Mouse (Mus musculus): ENCODE data around the gene Glt1d1. TPM values are rescaled to one million over a fixed set of nuclear protein-coding genes. Genes with fewer than 3 reads are reported as not detected.

The Glt1d1 gene
- polyA plus RNA-seq, 1 experiment = 2.5 TPM

- Histone ChIP-seq H3K27ac (ENCODE audit: insufficient read depth, low read depth, low read length) (no peak overlapping the region), H3K4me3 (ENCODE audit: insufficient read depth, low read depth, low read length) (no peak overlapping the region), H3K27me3 (replicated peaks; ENCODE audit: control insufficient read depth, insufficient read depth, low read length) (no peaks in the 10 kb centered on the region), H3K36me3 (ENCODE audit: control insufficient read depth, insufficient read depth, low read length) (no peaks in the 10 kb centered on the region), H3K4me1 (ENCODE audit: control insufficient read depth, insufficient read depth, low read length) (no peaks in the 10 kb centered on the region)
- TF ChIP-seq POLR2A (IDR thresholded peaks at IDR 0.05; ENCODE audit: low read depth, low read length) (no peak), CTCF (conservative IDR thresholded peaks at IDR 0.05; ENCODE audit: insufficient read depth, insufficient read length, low read depth, low read length) (no peak)
- WGBS = 29% methylated on average over 20 of the region's 20 CpGs
- no peak for DNase-seq
Observed at GRCm38 (mm10) chr5:127751262-127751975, 119.4 kb downstream of the Glt1d1 start.

- Histone ChIP-seq H3K36me3 (ENCODE audit: control insufficient read depth, insufficient read depth, low read length) (no peaks in the 10 kb centered on the region), H3K4me3 (ENCODE audit: insufficient read depth, low read depth, low read length) (no peak overlapping the region), H3K27ac (ENCODE audit: insufficient read depth, low read depth, low read length) (no peak overlapping the region), H3K4me1 (ENCODE audit: control insufficient read depth, insufficient read depth, low read length) (no peaks in the 10 kb centered on the region), H3K27me3 (replicated peaks; ENCODE audit: control insufficient read depth, insufficient read depth, low read length) (no peaks in the 10 kb centered on the region)
- WGBS = 87% methylated on average over 4 of the region's 4 CpGs
- no peak for DNase-seq
- TF ChIP-seq POLR2A (IDR thresholded peaks at IDR 0.05; ENCODE audit: low read depth, low read length) (no peak), CTCF (conservative IDR thresholded peaks at IDR 0.05; ENCODE audit: insufficient read depth, insufficient read length, low read depth, low read length) (no peak)
Observed at GRCm38 (mm10) chr5:127755594-127755993, 123.5 kb downstream of the Glt1d1 start.

GRCm38 (mm10) chr5:127756011-127756410, 123.9 kb downstream of the Glt1d1 start:
- Histone ChIP-seq H3K4me1 (ENCODE audit: control insufficient read depth, insufficient read depth, low read length) (no peaks in the 10 kb centered on the region), H3K36me3 (ENCODE audit: control insufficient read depth, insufficient read depth, low read length) (no peaks in the 10 kb centered on the region), H3K4me3 (ENCODE audit: insufficient read depth, low read depth, low read length) (no peak overlapping the region), H3K27me3 (replicated peaks; ENCODE audit: control insufficient read depth, insufficient read depth, low read length) (no peaks in the 10 kb centered on the region), H3K27ac (ENCODE audit: insufficient read depth, low read depth, low read length) (no peak overlapping the region)
- no peak for DNase-seq
- TF ChIP-seq CTCF (conservative IDR thresholded peaks at IDR 0.05; ENCODE audit: insufficient read depth, insufficient read length, low read depth, low read length) = no peak
- TF ChIP-seq POLR2A (IDR thresholded peaks at IDR 0.05; ENCODE audit: low read depth, low read length) = no peak
- 85% methylated on average over 3 of the region's 3 CpGs for WGBS

GRCm38 (mm10) chr5:127756671-127757423, 124.8 kb downstream of the Glt1d1 start:
- TF ChIP-seq POLR2A (IDR thresholded peaks at IDR 0.05; ENCODE audit: low read depth, low read length) (no peak), CTCF (conservative IDR thresholded peaks at IDR 0.05; ENCODE audit: insufficient read depth, insufficient read length, low read depth, low read length) (peak; percentile 40)
- no peak overlapping the region for H3K27ac ChIP-seq (ENCODE audit: insufficient read depth, low read depth, low read length)

GRCm38 (mm10) chr5:127758576-127758975, 126.5 kb downstream of the Glt1d1 start:
- 85% methylated on average over 4 of the region's 4 CpGs for WGBS
- Histone ChIP-seq H3K4me1 (ENCODE audit: control insufficient read depth, insufficient read depth, low read length) (no peaks in the 10 kb centered on the region), H3K4me3 (ENCODE audit: insufficient read depth, low read depth, low read length) (no peak overlapping the region), H3K27me3 (replicated peaks; ENCODE audit: control insufficient read depth, insufficient read depth, low read length) (no peaks in the 10 kb centered on the region), H3K36me3 (ENCODE audit: control insufficient read depth, insufficient read depth, low read length) (no peaks in the 10 kb centered on the region), H3K27ac (ENCODE audit: insufficient read depth, low read depth, low read length) (no peak overlapping the region)
- TF ChIP-seq POLR2A (IDR thresholded peaks at IDR 0.05; ENCODE audit: low read depth, low read length) = no peak
- no peak for TF ChIP-seq CTCF (conservative IDR thresholded peaks at IDR 0.05; ENCODE audit: insufficient read depth, insufficient read length, low read depth, low read length)
- no peak for DNase-seq

More at GRCm38 (mm10) chr5:127756671-127757423, 124.8 kb downstream of the Glt1d1 start:
- DNase-seq = peak; percentile 6
- Histone ChIP-seq H3K4me3 (ENCODE audit: insufficient read depth, low read depth, low read length) (no peak overlapping the region), H3K4me1 (ENCODE audit: control insufficient read depth, insufficient read depth, low read length) (no peaks in the 10 kb centered on the region), H3K36me3 (ENCODE audit: control insufficient read depth, insufficient read depth, low read length) (no peaks in the 10 kb centered on the region), H3K27me3 (replicated peaks; ENCODE audit: control insufficient read depth, insufficient read depth, low read length) (no peaks in the 10 kb centered on the region)
- 90% methylated on average over 4 of the region's 4 CpGs for WGBS

Other genes starting within 250 kb of the Glt1d1 start
- gene Slc15a4, start 635 bp downstream of the Glt1d1 start, polyA plus RNA-seq (2012; rRNA removed) = 20.6 and 21.0 TPM in 2 replicates

Data from kidney, adult 2 months (tissue).